Mouse (Mus musculus) embryonic facial prominence, embryonic 10.5 days (tissue): ENCODE data around the gene Myadml2. TPM values are rescaled to one million over a fixed set of nuclear protein-coding genes. Genes with fewer than 3 reads are reported as not detected.
A peak's percentile ranks its signal among the peaks of the same experiment; 100 is the strongest.

Source experiments
- DNase-seq: peaks from one replicate; pipeline ENCODE4 v3.0.0-alpha.2; 2017; ENCODE audit warnings: low spot score
- H3K27ac ChIP-seq: fragments of 300-500 bp; sonication (generic); replicated peaks from 2 replicates; pipeline ENCODE4 v1.5.1; 2016; ENCODE audit warnings: mild to moderate bottlenecking
- H3K27me3 ChIP-seq: fragments of 300-500 bp; sonication (generic); replicated peaks from 2 replicates; pipeline ENCODE4 v1.6.1; 2016; ENCODE audit warnings: low read depth, mild to moderate bottlenecking; ENCODE audit not compliant: poor library complexity, severe bottlenecking
- H3K36me3 ChIP-seq: fragments of 300-500 bp; sonication (generic); replicated peaks from 2 replicates; pipeline ENCODE4 v1.6.1; 2016; ENCODE audit warnings: mild to moderate bottlenecking, moderate library complexity
- H3K4me1 ChIP-seq: fragments of 300-500 bp; sonication (generic); 2 replicates; pipeline ENCODE4 v1.6.1; 2016
- H3K4me3 ChIP-seq: fragments of 300-500 bp; sonication (generic); 2 replicates; pipeline ENCODE4 v1.5.1; 2016; ENCODE audit warnings: mild to moderate bottlenecking, moderate library complexity
- H3K9me3 ChIP-seq: fragments of 300-500 bp; sonication (generic); 2 replicates; pipeline ENCODE4 v1.6.1; 2016; ENCODE audit warnings: mild to moderate bottlenecking
- WGBS: fragments of 180-500 bp; shearing (Covaris S2); methylation state at CpG from one replicate; pipeline ENCODE4 v1.1.7; 2016; 5-methylcytosine and 5-hydroxymethylcytosine counted together
- polyA plus RNA-seq: library from polyadenylated mRNA; unstranded; fragments of >200 nt; fragmentation: Nextera tagmentation; extraction: Ambion mirVana; gene quantifications from 2 replicates; pipeline ENCODE4 v1.2.1, GENCODE M21; 2016

Gene Myadml2
- polyA plus RNA-seq, 1 experiment from 2014 or later, result not detected

DNA sequence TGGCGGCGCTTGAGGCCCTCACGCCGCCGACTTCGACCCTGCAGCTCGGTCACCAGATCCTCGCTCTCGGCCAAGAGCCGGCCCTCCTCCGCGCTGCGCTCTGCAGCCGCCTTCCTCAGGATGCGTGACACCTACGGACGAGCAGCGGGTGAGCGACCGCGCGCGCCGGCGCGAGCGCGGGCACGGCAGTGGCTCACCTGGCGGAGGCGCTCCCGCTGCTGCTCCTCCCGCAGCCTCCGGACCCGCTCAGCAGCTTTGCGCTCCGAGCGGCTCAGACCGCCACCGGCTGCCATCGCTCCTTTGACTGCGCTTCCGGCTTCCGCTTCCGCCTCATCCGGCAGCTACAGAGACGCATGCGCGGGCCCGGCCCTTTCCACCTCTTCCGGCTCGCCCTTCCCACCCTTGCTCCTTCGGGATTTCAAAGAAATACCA, 23.3 kb downstream of the Myadml2 start:
- peak; percentile 90 for DNase-seq
- H3K9me3 ChIP-seq, result no peaks in the 10 kb centered on the region
- peak overlapping the region; percentile 75 for H3K27ac ChIP-seq
- peaks cover 77% of the 10 kb centered on the region for H3K36me3 ChIP-seq
- peaks cover 27% of the 10 kb centered on the region for H3K4me1 ChIP-seq
- under 1% methylated on average over 53 of the region's 53 CpGs for WGBS
- no peaks in the 10 kb centered on the region for H3K27me3 ChIP-seq
- H3K4me3 ChIP-seq, result peak overlapping the region; percentile 97

DNA sequence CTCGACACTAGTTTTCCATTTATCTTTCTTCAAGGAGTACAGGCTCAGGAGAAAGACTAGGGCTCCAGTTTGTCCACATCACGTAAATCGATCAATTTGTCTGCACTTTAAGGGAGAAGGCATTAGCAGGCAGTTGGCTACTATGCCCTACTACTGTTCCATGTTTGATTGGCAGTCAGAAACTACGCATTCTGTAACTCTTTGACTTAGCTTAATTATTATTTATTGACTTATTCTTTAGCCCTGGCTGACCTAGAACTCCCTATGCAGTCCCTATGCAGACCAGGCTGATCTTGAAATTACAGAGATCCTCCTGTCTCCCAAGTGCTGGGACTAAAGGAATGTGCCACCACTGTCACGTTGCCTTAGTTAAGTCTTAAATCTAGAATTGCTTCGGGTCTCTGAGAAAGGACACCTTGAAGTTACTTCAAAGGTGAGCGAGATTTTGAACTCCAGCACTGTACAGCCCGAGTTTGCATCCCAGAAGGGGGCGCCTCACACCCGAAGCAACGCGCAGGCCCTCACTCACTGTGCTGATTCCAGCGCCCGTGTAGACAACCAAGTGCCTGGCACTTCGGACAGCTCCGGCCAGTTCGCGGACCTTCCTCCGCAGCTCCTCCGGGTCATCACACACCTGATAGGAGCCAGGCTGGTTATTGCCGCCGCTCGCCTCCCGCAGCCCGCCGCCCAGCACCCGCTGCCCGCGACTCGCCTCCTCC, 23.8 kb downstream of the Myadml2 start:
- Histone ChIP-seq H3K4me1 (peaks cover 21% of the 10 kb centered on the region), H3K36me3 (peaks cover 77% of the 10 kb centered on the region), H3K9me3 (no peaks in the 10 kb centered on the region), H3K27me3 (no peaks in the 10 kb centered on the region), H3K4me3 (peak overlapping the region; percentile 97), H3K27ac (peak overlapping the region; percentile 75)
- WGBS, result 14% methylated on average over 30 of the region's 30 CpGs
- peak; percentile 73 for DNase-seq

DNA sequence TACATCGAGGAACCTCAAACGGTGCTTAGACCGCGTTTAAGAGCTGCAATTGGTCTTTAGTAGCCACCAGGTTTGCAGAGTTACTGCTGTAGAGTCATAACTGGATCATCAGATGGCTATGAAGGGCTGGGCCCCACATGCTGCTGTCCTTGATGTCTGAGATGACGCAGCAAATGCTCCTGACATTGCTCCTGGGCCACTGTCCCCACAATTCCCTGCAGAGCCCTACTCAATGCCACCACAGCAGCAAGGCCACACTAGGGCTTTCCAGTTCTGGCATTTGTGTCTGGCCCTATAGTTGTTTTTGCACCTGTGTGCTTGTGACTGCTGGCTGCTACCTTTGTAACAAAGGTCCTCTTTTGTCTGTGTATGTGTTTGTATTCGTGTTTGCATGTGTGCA, 25.2 kb downstream of the Myadml2 start:
- 93% methylated on average over 6 of the region's 6 CpGs for WGBS
- no peak for DNase-seq
- peaks cover 79% of the 10 kb centered on the region for H3K36me3 ChIP-seq

DNA sequence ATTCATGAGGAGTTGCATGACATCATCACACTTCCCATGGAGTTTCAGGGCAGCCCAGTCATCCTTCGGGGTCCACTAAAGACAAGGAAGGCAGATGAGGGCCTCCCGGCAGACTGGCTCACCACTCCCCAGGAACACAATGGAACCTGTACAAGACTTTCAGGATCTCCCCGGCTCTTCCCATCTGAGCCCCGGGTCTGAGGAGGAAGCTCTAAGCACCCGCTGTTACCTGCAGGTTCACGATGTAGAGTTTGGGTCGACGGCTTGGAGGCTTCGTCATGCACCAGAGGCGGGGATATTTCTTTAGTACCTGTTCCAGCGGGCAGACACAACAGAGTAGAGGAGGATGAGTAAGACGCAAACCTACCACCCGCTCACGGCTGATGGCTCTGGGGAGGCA, 27.8 kb downstream of the Myadml2 start:
- H3K36me3 ChIP-seq, result peaks cover 65% of the 10 kb centered on the region
- no peaks in the 10 kb centered on the region for H3K27me3 ChIP-seq
- no peak overlapping the region; the same call in 1 of the 2 replicates for H3K4me3 ChIP-seq
- no peak overlapping the region for H3K27ac ChIP-seq
- H3K4me1 ChIP-seq, result peaks cover 42% of the 10 kb centered on the region
- WGBS, result 92% methylated on average over 14 of the region's 14 CpGs
- no peak for DNase-seq
- H3K9me3 ChIP-seq, result no peaks in the 10 kb centered on the region

More for the DNA sequence above, 25.2 kb downstream of the Myadml2 start:
- Histone ChIP-seq H3K9me3 (no peaks in the 10 kb centered on the region), H3K4me1 (peaks cover 28% of the 10 kb centered on the region), H3K27ac (no peak overlapping the region), H3K4me3 (no peak overlapping the region), H3K27me3 (no peaks in the 10 kb centered on the region)

DNA sequence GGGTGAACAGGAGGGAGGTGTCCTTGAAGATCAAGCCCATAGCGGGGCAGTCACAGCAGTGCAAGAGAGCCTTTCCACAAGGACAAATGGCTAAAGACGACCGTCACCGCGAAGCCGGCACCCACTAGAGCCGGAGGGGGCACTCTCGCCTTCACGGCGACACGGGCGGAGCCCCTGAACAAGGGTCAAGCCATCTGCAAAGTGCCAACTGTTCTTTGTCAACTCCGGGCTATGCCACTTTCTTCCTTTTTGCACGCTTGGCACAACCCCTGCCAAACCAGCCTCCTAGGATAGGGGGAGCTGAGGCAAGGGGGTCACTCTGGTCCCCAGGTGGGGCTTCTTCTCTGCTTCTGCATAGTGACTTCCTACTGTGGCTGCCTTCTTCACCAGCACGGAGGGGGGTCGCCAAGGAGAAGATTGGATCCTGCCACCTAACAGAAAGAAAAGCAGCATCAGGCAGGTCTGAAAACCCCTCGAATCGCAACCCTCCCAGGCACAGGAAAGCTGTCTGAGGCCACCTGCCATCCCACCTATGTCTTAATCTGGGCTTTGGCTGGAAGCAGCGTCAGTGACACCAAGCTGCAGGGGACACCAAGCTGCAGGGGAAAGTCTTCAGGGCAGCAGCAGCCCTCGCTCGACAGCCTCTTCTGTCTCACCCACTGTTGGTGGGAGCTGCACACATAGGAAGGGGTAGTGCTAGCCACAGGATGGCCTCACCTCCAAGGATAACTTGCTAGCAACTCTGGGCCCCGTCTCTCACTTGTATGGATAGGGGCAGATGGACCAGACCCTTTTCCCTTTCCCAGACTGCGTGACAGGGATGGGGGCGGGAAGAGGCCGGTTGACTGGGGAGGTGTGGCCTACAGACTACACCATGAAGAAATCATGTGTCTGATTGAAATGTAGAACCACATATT, 29.1 kb downstream of the Myadml2 start:
- 94% methylated on average over 25 of the region's 25 CpGs for WGBS
- Histone ChIP-seq H3K27me3 (no peaks in the 10 kb centered on the region), H3K27ac (peak overlapping the region; percentile 83), H3K36me3 (peaks cover 76% of the 10 kb centered on the region), H3K4me1 (peaks cover 33% of the 10 kb centered on the region), H3K9me3 (no peaks in the 10 kb centered on the region), H3K4me3 (peak overlapping the region; percentile 79)
- no peak for DNase-seq

DNA sequence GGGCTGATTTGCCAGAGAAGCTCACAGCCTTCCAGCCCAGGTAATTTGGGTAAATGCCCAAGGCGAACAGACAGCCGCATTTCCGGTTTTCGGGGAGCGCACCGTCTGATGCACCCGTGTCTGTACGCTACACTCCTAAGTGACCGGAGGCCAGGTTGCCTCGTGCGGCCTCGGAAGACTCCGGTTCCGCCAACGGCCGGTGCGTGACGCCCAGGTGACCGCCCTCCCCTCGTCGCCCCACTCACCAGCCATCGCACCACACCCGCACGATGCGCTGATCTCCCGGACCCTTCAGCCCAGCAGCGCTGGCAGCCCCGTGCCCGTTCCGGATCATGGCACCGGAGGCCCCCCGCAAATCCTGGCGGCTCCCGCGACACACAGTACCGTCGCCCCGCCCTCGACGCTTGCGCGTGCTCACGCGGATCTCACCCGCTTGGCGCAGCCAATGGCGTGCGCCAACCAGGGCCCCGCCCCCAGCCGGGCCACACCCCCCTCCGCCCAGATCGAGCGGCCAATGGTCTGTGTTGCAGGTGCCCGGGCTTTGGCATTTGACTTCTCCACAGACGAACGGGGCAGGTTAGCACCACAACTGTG, 30.3 kb downstream of the Myadml2 start, which contains the start of gene Pcyt2:
Pcyt2 (minus strand) TSS at position 418 of the 594 bp plus-strand sequence.
- Histone ChIP-seq H3K4me3 (peak within 1 kb of the TSS; percentile 79), H3K9me3 (no peaks in the 10 kb centered on the region), H3K27me3 (no peaks in the 10 kb centered on the region), H3K4me1 (peaks cover 30% of the 10 kb centered on the region), H3K36me3 (peaks cover 80% of the 10 kb centered on the region), H3K27ac (peak within 1 kb of the TSS; percentile 83)
- peak; percentile 94 for DNase-seq
- under 1% methylated on average over 56 of the region's 56 CpGs for WGBS

DNA sequence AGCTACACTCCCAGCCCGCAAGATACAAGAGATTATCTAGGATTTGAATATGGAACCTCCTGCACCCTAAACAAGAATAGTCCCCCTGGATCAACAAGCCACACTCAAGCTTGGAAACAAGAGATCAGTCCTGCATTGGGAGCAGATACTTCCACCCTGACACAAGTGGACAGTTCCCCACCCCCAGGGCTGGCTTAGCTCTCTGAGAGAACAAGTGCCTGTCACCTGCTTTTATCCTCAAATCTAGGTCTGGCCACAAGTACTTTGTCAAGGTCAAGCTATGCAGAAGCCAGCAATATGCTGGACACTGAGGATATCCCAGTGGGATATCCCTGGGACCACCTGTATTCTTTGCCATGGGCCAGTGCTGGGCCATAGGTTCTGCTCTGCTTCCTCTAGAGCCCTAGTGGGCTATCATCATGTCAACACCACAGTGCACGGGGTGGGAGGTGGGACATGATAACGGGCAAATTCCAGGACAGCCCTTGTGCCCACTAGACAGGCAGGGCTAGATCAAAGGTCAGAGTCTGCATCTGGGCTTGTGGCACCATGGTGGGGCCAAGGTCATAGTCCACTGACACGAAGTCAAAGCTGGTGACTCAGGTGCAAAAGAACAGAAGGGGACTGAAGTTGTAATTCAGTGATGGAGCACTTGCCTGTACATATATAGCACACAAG, 31.2 kb downstream of the Myadml2 start:
- 49% methylated on average over 4 of the region's 4 CpGs for WGBS

DNA sequence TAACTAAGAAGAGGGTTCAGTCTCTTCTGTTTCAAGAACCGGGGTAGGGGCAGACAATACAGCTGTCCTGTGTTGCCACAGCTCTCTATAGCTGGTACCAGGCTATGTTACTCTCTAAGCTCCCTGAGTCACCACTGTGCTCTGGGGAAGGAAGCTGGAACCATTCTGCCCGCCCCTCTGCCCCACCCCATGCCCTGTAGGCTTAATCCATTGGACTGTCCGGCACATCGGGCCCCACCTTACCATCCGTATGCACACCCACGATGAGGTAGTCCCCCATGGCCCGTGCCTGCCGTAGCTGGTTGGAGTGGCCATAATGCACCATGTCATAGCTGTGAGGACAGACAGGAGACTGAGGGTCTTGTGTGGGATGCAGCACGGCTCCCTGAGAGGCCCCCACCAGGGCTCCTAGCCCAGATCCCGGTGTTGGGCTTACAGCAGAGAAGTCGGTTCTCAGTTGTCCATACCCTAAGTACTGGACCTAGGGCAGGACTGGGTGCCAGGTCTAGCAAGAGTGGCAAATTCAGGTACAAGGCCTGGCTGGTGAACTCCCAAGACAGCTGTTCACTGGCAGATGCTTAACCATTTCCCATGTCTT, 32.3 kb downstream of the Myadml2 start:
- WGBS, result 92% methylated on average over 11 of the region's 11 CpGs
- Histone ChIP-seq H3K27me3 (no peaks in the 10 kb centered on the region), H3K4me3 (peak overlapping the region; percentile 79; the same call in 1 of the 2 replicates), H3K27ac (no peak overlapping the region), H3K9me3 (no peaks in the 10 kb centered on the region), H3K36me3 (peaks cover 80% of the 10 kb centered on the region), H3K4me1 (peaks cover 30% of the 10 kb centered on the region)
- DNase-seq, result no peak

More for the DNA sequence above, 31.2 kb downstream of the Myadml2 start:
- H3K36me3 ChIP-seq, result peaks cover 80% of the 10 kb centered on the region
- peak overlapping the region; percentile 79 for H3K4me3 ChIP-seq
- H3K9me3 ChIP-seq, result no peaks in the 10 kb centered on the region
- H3K27me3 ChIP-seq, result no peaks in the 10 kb centered on the region
- no peak for DNase-seq
- peaks cover 30% of the 10 kb centered on the region for H3K4me1 ChIP-seq
- peak overlapping the region; percentile 83 for H3K27ac ChIP-seq

DNA sequence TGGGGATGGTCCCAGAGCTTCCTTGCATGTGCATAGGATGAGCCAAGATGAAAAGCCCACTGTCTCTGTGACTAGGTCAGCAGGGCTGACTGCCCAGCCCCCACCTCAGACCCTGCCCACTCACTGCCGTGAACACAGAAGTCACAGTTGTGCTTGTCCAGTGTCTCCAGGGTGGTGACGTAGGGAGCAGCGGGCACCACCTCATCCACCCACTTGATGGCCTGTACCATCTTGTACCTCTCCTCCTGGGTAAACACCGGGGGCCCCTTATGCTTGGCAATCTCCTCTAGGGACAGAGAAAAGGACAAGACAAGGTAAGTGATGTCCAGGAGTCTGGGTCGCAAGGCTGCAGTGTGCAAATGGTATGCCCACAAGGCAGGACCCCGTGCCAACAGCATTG, 32.8 kb downstream of the Myadml2 start:
- peaks cover 30% of the 10 kb centered on the region for H3K4me1 ChIP-seq
- H3K27me3 ChIP-seq, result no peaks in the 10 kb centered on the region
- DNase-seq, result no peak
- 0 out of 2 replicates have a peak overlapping the region, but pooled peaks have one; percentile 0 for H3K4me3 ChIP-seq
- 93% methylated on average over 6 of the region's 6 CpGs for WGBS
- peaks cover 80% of the 10 kb centered on the region for H3K36me3 ChIP-seq
- H3K9me3 ChIP-seq, result no peaks in the 10 kb centered on the region
- H3K27ac ChIP-seq, result no peak overlapping the region

DNA sequence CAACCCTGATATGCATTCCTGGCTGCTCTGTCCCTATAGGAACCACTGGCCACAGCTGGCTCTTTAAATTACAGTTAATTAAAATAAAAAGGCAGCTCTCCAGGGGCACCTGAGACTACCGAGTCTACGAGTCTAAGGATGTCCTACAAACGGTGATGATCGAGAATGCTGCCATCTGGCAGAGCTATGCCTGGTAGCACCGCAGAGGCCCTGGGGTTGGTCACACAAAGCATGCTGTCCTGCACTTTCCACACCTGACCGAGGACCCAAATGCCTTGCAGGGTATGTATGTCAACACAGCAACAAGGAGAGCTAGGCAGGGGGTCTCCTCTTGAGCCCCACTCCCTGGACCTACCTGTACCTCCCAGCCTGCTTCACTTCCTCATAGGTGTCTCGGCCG, 34.0 kb downstream of the Myadml2 start:
- DNase-seq, result no peak
- 87% methylated on average over 8 of the region's 8 CpGs for WGBS
- Histone ChIP-seq H3K4me3 (no peak overlapping the region), H3K27ac (no peak overlapping the region), H3K4me1 (peaks cover 36% of the 10 kb centered on the region), H3K9me3 (no peaks in the 10 kb centered on the region), H3K27me3 (peaks cover 11% of the 10 kb centered on the region), H3K36me3 (peaks cover 80% of the 10 kb centered on the region)

DNA sequence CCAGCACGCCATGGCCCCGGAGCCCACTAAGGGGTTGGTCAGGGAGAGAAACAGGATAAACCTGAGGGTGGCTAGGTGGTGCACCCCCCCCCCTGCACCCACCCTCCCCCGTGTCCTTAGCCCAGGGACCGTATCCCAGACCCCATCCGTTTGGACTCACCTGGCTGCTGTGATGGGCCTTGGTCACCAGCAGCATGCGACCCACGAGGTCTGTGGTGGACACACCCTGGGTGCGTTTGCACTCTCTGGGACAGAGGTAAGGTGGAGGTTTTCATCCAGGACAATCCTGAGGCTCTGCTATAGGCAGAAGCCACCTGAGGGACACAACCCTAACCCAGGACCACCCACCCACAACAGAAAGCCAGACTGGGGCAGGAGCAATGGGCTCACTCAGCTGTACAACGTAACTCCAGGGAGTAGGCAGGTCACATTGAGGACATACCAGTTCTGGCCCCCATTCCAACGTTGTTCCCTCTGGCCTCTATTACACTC, 34.4 kb downstream of the Myadml2 start:
- Histone ChIP-seq H3K9me3 (no peaks in the 10 kb centered on the region), H3K4me1 (peaks cover 41% of the 10 kb centered on the region), H3K27ac (no peak overlapping the region), H3K27me3 (peaks cover 15% of the 10 kb centered on the region), H3K4me3 (no peak overlapping the region), H3K36me3 (peaks cover 77% of the 10 kb centered on the region)
- no peak for DNase-seq
- WGBS, result 88% methylated on average over 10 of the region's 10 CpGs
